Mouse (Mus musculus) intestine, embryonic 16.5 days (tissue): Measurements from ENCODE around the gene Pts. TPM values are rescaled to one million over a fixed set of nuclear protein-coding genes. Genes with fewer than 3 reads are reported as not detected.

ENCODE experiments used
- ATAC-seq: fragments of 200-750 bp; cut with Nextera tagmentation; 2 replicates; pipeline ENCODE4 v1.8.0; 2017; ENCODE audit warnings: moderate TSS enrichment, moderate library complexity
- H3K27ac ChIP-seq: fragments of 300-500 bp; sonication (generic); 2 replicates; pipeline ENCODE4 v1.5.1; 2014; ENCODE audit warnings: mild to moderate bottlenecking, low read length
- H3K27me3 ChIP-seq: fragments of 300-500 bp; sonication (generic); replicated peaks from 2 replicates; pipeline ENCODE4 v1.6.1; 2014; ENCODE audit warnings: low read length, control low read depth, mixed read lengths; ENCODE audit not compliant: control insufficient read depth, insufficient read depth
- H3K36me3 ChIP-seq: fragments of 300-500 bp; sonication (generic); 2 replicates; pipeline ENCODE4 v1.6.1; 2014; ENCODE audit warnings: low read length, control low read depth; ENCODE audit not compliant: control insufficient read depth, insufficient read depth
- H3K4me1 ChIP-seq: fragments of 300-500 bp; sonication (generic); 2 replicates; pipeline ENCODE4 v1.6.1; 2014; ENCODE audit warnings: low read length, control low read depth, mixed read lengths; ENCODE audit not compliant: control insufficient read depth, insufficient read depth
- H3K4me2 ChIP-seq: fragments of 300-500 bp; sonication (generic); 2 replicates; pipeline ENCODE4 v1.6.1; 2014; ENCODE audit warnings: low read depth, low read length, control low read depth
- H3K4me3 ChIP-seq: fragments of 300-500 bp; sonication (generic); 2 replicates; pipeline ENCODE4 v1.5.1; 2014; ENCODE audit warnings: mild to moderate bottlenecking, low read length
- H3K9ac ChIP-seq: fragments of 300-500 bp; sonication (generic); 2 replicates; pipeline ENCODE4 v1.6.1; 2014; ENCODE audit warnings: low read depth, low read length
- H3K9me3 ChIP-seq: fragments of 300-500 bp; sonication (generic); 2 replicates; pipeline ENCODE4 v1.6.1; 2016; ENCODE audit warnings: low read length, control low read depth; ENCODE audit not compliant: control insufficient read depth
- WGBS: fragments of 180-500 bp; shearing (Covaris S2); extraction: QIAGEN DNeasy Blood & Tissue Kit; methylation state at CpG from one replicate; pipeline ENCODE4 v1.1.7; 2014; 5-methylcytosine and 5-hydroxymethylcytosine counted together
- polyA plus RNA-seq: library from polyadenylated mRNA; unstranded; fragments of >200 nt; fragmentation: Nextera tagmentation; extraction: Ambion mirVana; gene quantifications from 2 replicates; pipeline ENCODE4 v1.2.1, GENCODE M21; 2015

Gene Pts
- polyA plus RNA-seq, 1 experiment from 2014 or later, result 106 TPM

GRCm38 (mm10) chr9:50485521-50485920 is 43.0 kb downstream of the Pts start:
- Histone ChIP-seq H3K4me1 (0 out of 2 replicates have a peak, but pooled peaks cover 5% of the 10 kb centered on the region), H3K4me2 (peak overlapping the region; percentile 17), H3K27ac (no peak overlapping the region), H3K4me3 (no peak overlapping the region), H3K36me3 (no peaks in the 10 kb centered on the region), H3K27me3 (no peaks in the 10 kb centered on the region), H3K9ac (no peak overlapping the region), H3K9me3 (no peaks in the 10 kb centered on the region)
- WGBS, result 14% methylated on average over 10 of the region's 10 CpGs
- ATAC-seq, result no peak

- peaks cover 12% of the 10 kb centered on the region; the same call in 1 of the 2 replicates for H3K4me1 ChIP-seq
- H3K27me3 ChIP-seq, result no peaks in the 10 kb centered on the region
- H3K9me3 ChIP-seq, result no peaks in the 10 kb centered on the region
- no peaks in the 10 kb centered on the region for H3K36me3 ChIP-seq
- H3K9ac ChIP-seq, result no peak overlapping the region
- H3K4me3 ChIP-seq, result no peak overlapping the region
- H3K27ac ChIP-seq, result no peak overlapping the region
- no peak for ATAC-seq
- 88% methylated on average over 8 of the region's 8 CpGs for WGBS
- no peak overlapping the region for H3K4me2 ChIP-seq
Observed at GRCm38 (mm10) chr9:50482743-50483142, 45.8 kb downstream of the Pts start.

- H3K4me2 ChIP-seq, result no peak overlapping the region
- no peak overlapping the region for H3K9ac ChIP-seq
- H3K4me3 ChIP-seq, result no peak overlapping the region
- H3K9me3 ChIP-seq, result no peaks in the 10 kb centered on the region
- WGBS, result 47% methylated on average over 8 of the region's 8 CpGs
- no peak overlapping the region for H3K27ac ChIP-seq
- no peaks in the 10 kb centered on the region for H3K36me3 ChIP-seq
- peaks cover 7% of the 10 kb centered on the region; the same call in 1 of the 2 replicates for H3K4me1 ChIP-seq
- no peak for ATAC-seq
- no peaks in the 10 kb centered on the region for H3K27me3 ChIP-seq
Observed at GRCm38 (mm10) chr9:50479476-50479875, 49.0 kb downstream of the Pts start.

GRCm38 (mm10) chr9:50478826-50479225 is 49.7 kb downstream of the Pts start:
- WGBS, result 14% methylated on average over 5 of the region's 5 CpGs
- Histone ChIP-seq H3K4me2 (no peak overlapping the region), H3K36me3 (no peaks in the 10 kb centered on the region), H3K27ac (no peak overlapping the region), H3K27me3 (no peaks in the 10 kb centered on the region), H3K4me3 (no peak overlapping the region), H3K9me3 (no peaks in the 10 kb centered on the region), H3K9ac (no peak overlapping the region), H3K4me1 (peaks cover 7% of the 10 kb centered on the region; the same call in 1 of the 2 replicates)
- ATAC-seq, result peak; percentile 73

DNA sequence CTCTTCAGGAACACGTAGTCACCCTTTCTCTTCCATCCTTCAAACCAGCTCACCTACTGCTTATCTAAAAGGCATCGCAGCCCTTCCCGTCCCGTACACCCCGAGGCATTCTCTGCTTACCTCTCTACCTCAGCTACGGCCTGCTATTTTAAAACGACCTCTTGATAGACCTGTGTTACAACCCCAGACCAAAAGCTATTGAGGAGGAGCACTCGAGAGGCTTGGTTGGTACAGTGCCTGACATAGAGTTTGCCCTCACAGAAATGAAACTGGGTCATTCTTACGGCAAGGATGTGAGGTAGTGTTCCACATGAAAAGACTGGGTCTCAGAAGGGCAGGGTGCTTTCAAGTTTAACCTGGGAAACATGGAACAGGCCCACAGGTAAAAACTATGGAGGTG is 51.3 kb downstream of the Pts start:
- Histone ChIP-seq H3K27me3 (no peaks in the 10 kb centered on the region), H3K36me3 (no peaks in the 10 kb centered on the region), H3K4me3 (no peak overlapping the region), H3K27ac (no peak overlapping the region), H3K4me1 (peaks cover 7% of the 10 kb centered on the region; the same call in 1 of the 2 replicates), H3K9me3 (no peaks in the 10 kb centered on the region), H3K9ac (no peak overlapping the region), H3K4me2 (no peak overlapping the region)
- 87% methylated on average over 9 of the region's 9 CpGs for WGBS
- ATAC-seq, result no peak

- Histone ChIP-seq H3K4me1 (peaks cover 8% of the 10 kb centered on the region; the same call in 1 of the 2 replicates), H3K36me3 (no peaks in the 10 kb centered on the region), H3K9ac (no peak overlapping the region), H3K4me2 (no peak overlapping the region), H3K27me3 (no peaks in the 10 kb centered on the region), H3K9me3 (no peaks in the 10 kb centered on the region), H3K4me3 (no peak overlapping the region), H3K27ac (no peak overlapping the region)
- 0 out of 2 replicates have a peak, but pooled peaks have one; percentile 43 for ATAC-seq
- 57% methylated on average over 7 of the region's 7 CpGs for WGBS
Observed at GRCm38 (mm10) chr9:50476651-50477050, 51.9 kb downstream of the Pts start.

DNA sequence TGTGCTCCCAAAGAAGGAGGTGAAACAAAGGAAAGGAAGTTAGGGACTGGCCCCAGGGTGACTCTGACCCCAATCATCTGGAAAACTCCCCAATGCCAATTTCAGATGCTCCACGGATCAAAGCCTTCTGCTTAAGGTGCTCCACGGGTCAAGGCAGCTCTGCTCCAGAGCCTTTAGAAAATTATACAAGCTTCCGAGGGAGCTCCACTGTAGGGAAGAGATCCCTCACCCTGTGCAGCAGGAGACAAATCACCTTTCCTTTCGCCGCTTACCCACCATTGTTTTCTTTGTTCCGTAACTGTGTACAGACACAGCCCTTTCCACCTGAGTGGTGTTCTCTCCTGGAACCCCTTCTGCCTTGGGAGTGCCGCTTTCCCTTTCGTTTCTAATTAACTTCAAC is 52.8 kb downstream of the Pts start:
- Histone ChIP-seq H3K4me2 (no peak overlapping the region), H3K9me3 (no peaks in the 10 kb centered on the region), H3K4me1 (peaks cover 17% of the 10 kb centered on the region; the same call in 1 of the 2 replicates), H3K27ac (no peak overlapping the region), H3K9ac (no peak overlapping the region), H3K4me3 (no peak overlapping the region), H3K27me3 (no peaks in the 10 kb centered on the region), H3K36me3 (no peaks in the 10 kb centered on the region)
- ATAC-seq, result no peak
- whole genome bisulfite sequencing, result 66% methylated on average over 8 of the region's 8 CpGs

GRCm38 (mm10) chr9:50475318-50475717 is 53.2 kb downstream of the Pts start:
- 69% methylated on average over 7 of the region's 7 CpGs for WGBS
- Histone ChIP-seq H3K9ac (no peak overlapping the region), H3K4me2 (no peak overlapping the region)

More at GRCm38 (mm10) chr9:50475318-50475717, 53.2 kb downstream of the Pts start:
- no peaks in the 10 kb centered on the region for H3K9me3 ChIP-seq
- no peak overlapping the region for H3K4me3 ChIP-seq
- no peak for ATAC-seq
- no peaks in the 10 kb centered on the region for H3K27me3 ChIP-seq
- H3K27ac ChIP-seq, result no peak overlapping the region
- H3K36me3 ChIP-seq, result no peaks in the 10 kb centered on the region
- H3K4me1 ChIP-seq, result peaks cover 17% of the 10 kb centered on the region; the same call in 1 of the 2 replicates
